Mouse (Mus musculus) intestine, postnatal 0 days (tissue): ENCODE measurements around the gene Dnajc1. TPM values are rescaled to one million over a fixed set of nuclear protein-coding genes. Genes with fewer than 3 reads are reported as not detected.

Source experiments
- ATAC-seq: fragments of 200-750 bp; cut with Nextera tagmentation; 2 replicates; pipeline ENCODE4 v1.8.0; 2017; ENCODE audit warnings: mild to moderate bottlenecking, moderate TSS enrichment, moderate library complexity
- H3K27ac ChIP-seq: fragments of 300-500 bp; sonication (generic); 2 replicates; pipeline ENCODE4 v1.5.1; 2014; ENCODE audit warnings: mild to moderate bottlenecking, low read depth, low read length, moderate library complexity
- H3K27me3 ChIP-seq: fragments of 300-500 bp; sonication (generic); replicated peaks from 2 replicates; pipeline ENCODE4 v1.6.1; 2014; ENCODE audit warnings: low read length, mixed read lengths; ENCODE audit not compliant: control insufficient read depth, insufficient read depth
- H3K36me3 ChIP-seq: fragments of 300-500 bp; sonication (generic); 2 replicates; pipeline ENCODE4 v1.6.1; 2014; ENCODE audit warnings: mild to moderate bottlenecking, moderate library complexity; ENCODE audit not compliant: control insufficient read depth, insufficient read depth
- H3K4me1 ChIP-seq: fragments of 300-500 bp; sonication (generic); replicated peaks from 2 replicates; pipeline ENCODE4 v1.6.1; 2014; ENCODE audit warnings: antibody characterized with exemption, low read length, mixed read lengths; ENCODE audit not compliant: control insufficient read depth, insufficient read depth
- H3K4me2 ChIP-seq: fragments of 300-500 bp; sonication (generic); replicated peaks from 2 replicates; pipeline ENCODE4 v1.6.1; 2014; ENCODE audit warnings: low read depth, mild to moderate bottlenecking, moderate library complexity
- H3K4me3 ChIP-seq: fragments of 300-500 bp; sonication (generic); 2 replicates; pipeline ENCODE4 v1.5.1; 2014; ENCODE audit warnings: low read depth, low read length
- H3K9ac ChIP-seq: fragments of 300-500 bp; sonication (generic); 2 replicates; pipeline ENCODE4 v1.6.1; 2014; ENCODE audit warnings: mild to moderate bottlenecking, low read depth, low read length
- H3K9me3 ChIP-seq: fragments of 300-500 bp; sonication (generic); 2 replicates; pipeline ENCODE4 v1.6.1; 2016; ENCODE audit warnings: mixed run types; ENCODE audit not compliant: control insufficient read depth
- CTCF ChIP-seq: sonication (generic); IDR thresholded peaks from 2 replicates; pipeline ENCODE4 v1.5.1; 2016; ENCODE audit warnings: low read depth, mild to moderate bottlenecking, control low read depth, antibody characterized with exemption, moderate library complexity
- WGBS: fragments of 180-500 bp; shearing (Covaris S2); extraction: QIAGEN DNeasy Blood & Tissue Kit; methylation state at CpG from one replicate; pipeline ENCODE4 v1.1.7; 2014; 5-methylcytosine and 5-hydroxymethylcytosine counted together
- polyA plus RNA-seq: library from polyadenylated mRNA; unstranded; fragments of >200 nt; fragmentation: Nextera tagmentation; extraction: Ambion mirVana; gene quantifications from 2 replicates; pipeline ENCODE4 v1.2.1, GENCODE M21; 2015

The Dnajc1 gene
- polyA plus RNA-seq, 1 experiment from 2014 or later: 24.4 TPM

GRCm38 (mm10) chr2:18228486-18229062, 164.1 kb downstream of the Dnajc1 start:
- H3K4me1 ChIP-seq: no peaks in the 10 kb centered on the region
- no peak for ATAC-seq
- no peak overlapping the region for H3K4me3 ChIP-seq
- H3K36me3 ChIP-seq: 0 out of 2 replicates have a peak, but pooled peaks cover 3% of the 10 kb centered on the region
- H3K27ac ChIP-seq: no peak overlapping the region
- no peak for TF ChIP-seq CTCF
- H3K9me3 ChIP-seq: no peaks in the 10 kb centered on the region
- WGBS: 71% methylated on average over 8 of the region's 8 CpGs
- no peaks in the 10 kb centered on the region for H3K27me3 ChIP-seq
- no peak overlapping the region for H3K4me2 ChIP-seq
- no peak overlapping the region for H3K9ac ChIP-seq

GRCm38 (mm10) chr2:18219569-18219968, 173.1 kb downstream of the Dnajc1 start:
- Histone ChIP-seq H3K27me3 (no peaks in the 10 kb centered on the region), H3K4me2 (no peak overlapping the region), H3K36me3 (peaks cover 35% of the 10 kb centered on the region), H3K4me3 (no peak overlapping the region), H3K9me3 (no peaks in the 10 kb centered on the region), H3K27ac (no peak overlapping the region), H3K9ac (no peak overlapping the region), H3K4me1 (no peaks in the 10 kb centered on the region)
- 83% methylated on average over 13 of the region's 13 CpGs for WGBS
- no peak for ATAC-seq
- no peak for TF ChIP-seq CTCF

GRCm38 (mm10) chr2:18219136-18219535, 173.5 kb downstream of the Dnajc1 start:
- TF ChIP-seq CTCF: no peak
- Histone ChIP-seq H3K4me1 (no peaks in the 10 kb centered on the region), H3K27ac (no peak overlapping the region), H3K4me2 (no peak overlapping the region), H3K9ac (no peak overlapping the region), H3K4me3 (no peak overlapping the region), H3K27me3 (no peaks in the 10 kb centered on the region), H3K36me3 (peaks cover 39% of the 10 kb centered on the region), H3K9me3 (no peaks in the 10 kb centered on the region)
- WGBS: 76% methylated on average over 8 of the region's 8 CpGs
- no peak for ATAC-seq

- no peak for ATAC-seq
- 90% methylated on average over 5 of the region's 5 CpGs for WGBS
- no peaks in the 10 kb centered on the region for H3K4me1 ChIP-seq
These were observed 174.1 kb downstream of the Dnajc1 start for GRCm38 (mm10) chr2:18218500-18218899.

GRCm38 (mm10) chr2:18217867-18218266, 174.8 kb downstream of the Dnajc1 start:
- Histone ChIP-seq H3K9me3 (no peaks in the 10 kb centered on the region), H3K36me3 (peaks cover 51% of the 10 kb centered on the region), H3K9ac (no peak overlapping the region), H3K4me1 (no peaks in the 10 kb centered on the region), H3K4me3 (no peak overlapping the region), H3K4me2 (no peak overlapping the region), H3K27ac (no peak overlapping the region), H3K27me3 (no peaks in the 10 kb centered on the region)
- 0 out of 2 replicates have a peak, but pooled peaks have one; percentile 18 for TF ChIP-seq CTCF
- no peak for ATAC-seq
- 65% methylated on average over 3 of the region's 3 CpGs for WGBS

More at GRCm38 (mm10) chr2:18218500-18218899, 174.1 kb downstream of the Dnajc1 start:
- H3K36me3 ChIP-seq: peaks cover 45% of the 10 kb centered on the region
- H3K4me2 ChIP-seq: no peak overlapping the region
- H3K27me3 ChIP-seq: no peaks in the 10 kb centered on the region
- no peaks in the 10 kb centered on the region for H3K9me3 ChIP-seq
- H3K4me3 ChIP-seq: no peak overlapping the region
- TF ChIP-seq CTCF: no peak
- no peak overlapping the region for H3K9ac ChIP-seq
- H3K27ac ChIP-seq: no peak overlapping the region

GRCm38 (mm10) chr2:18214031-18214430, 178.6 kb downstream of the Dnajc1 start:
- 61% methylated on average over 2 of the region's 2 CpGs for WGBS
- no peak for TF ChIP-seq CTCF

More at GRCm38 (mm10) chr2:18214031-18214430, 178.6 kb downstream of the Dnajc1 start:
- H3K36me3 ChIP-seq: peaks cover 72% of the 10 kb centered on the region
- no peak overlapping the region for H3K4me3 ChIP-seq
- no peaks in the 10 kb centered on the region for H3K4me1 ChIP-seq
- no peak overlapping the region for H3K27ac ChIP-seq
- ATAC-seq: no peak
- H3K9ac ChIP-seq: no peak overlapping the region
- no peaks in the 10 kb centered on the region for H3K9me3 ChIP-seq
- no peak overlapping the region for H3K4me2 ChIP-seq
- H3K27me3 ChIP-seq: no peaks in the 10 kb centered on the region
